Mouse (Mus musculus): ENCODE data around the gene Rfwd3.
"Not testable (repeated sequence)": the region's sequence is repeated elsewhere in the genome, so short reads cannot be mapped to it uniquely, and the experiment has no call there.

Gene Rfwd3

GRCm38 (mm10) chr8:111299821-111300568 is at the start of gene Rfwd3:
Rfwd3 (minus strand) TSS chr8:111300222.
- DNase-seq (ENCODE audit: low spot score in 2 of 2), result peak; percentile 97

GRCm38 (mm10) chr8:111343225-111343624 is 43.2 kb upstream of the Rfwd3 start:
- DNase-seq (ENCODE audit: low spot score in 2 of 2), result peak; percentile 70 to 83

GRCm38 (mm10) chr8:111340186-111340585 is 40.2 kb upstream of the Rfwd3 start:
- no peak for DNase-seq (ENCODE audit: low spot score in 2 of 2)

- DNase-seq (ENCODE audit: low spot score in 2 of 2), result no peak
These were observed 38.6 kb upstream of the Rfwd3 start for GRCm38 (mm10) chr8:111338370-111339208.

DNA sequence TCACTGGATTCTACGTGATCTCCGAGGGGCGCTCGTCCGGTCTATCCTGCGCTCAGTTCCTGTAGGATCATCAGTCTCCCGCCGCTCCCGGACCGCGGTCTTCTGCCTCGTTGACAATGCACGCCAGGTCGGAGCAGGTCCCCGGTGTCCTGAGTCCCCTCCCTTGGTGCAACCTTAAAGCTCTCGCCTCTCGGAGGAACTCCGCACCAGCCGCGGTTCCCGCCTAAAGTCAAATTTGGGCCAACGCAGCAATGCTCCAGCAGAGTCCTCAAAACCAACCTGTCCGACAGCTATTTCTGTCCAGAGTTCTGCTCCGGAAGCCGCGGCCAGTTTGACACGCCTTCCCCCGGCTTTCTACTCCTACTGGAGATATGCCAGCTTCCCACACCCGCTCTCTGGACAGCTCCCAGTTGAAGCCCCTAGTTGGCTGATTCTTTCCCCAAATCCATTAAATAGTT is 37.9 kb upstream of the Rfwd3 start, which contains the start of gene Mlkl:
Mlkl (minus strand) TSS at position 288 of the 458 bp plus-strand sequence.
- DNase-seq (ENCODE audit: low spot score in 2 of 2), result peak in 1 of 2 experiments; percentile 54

DNA sequence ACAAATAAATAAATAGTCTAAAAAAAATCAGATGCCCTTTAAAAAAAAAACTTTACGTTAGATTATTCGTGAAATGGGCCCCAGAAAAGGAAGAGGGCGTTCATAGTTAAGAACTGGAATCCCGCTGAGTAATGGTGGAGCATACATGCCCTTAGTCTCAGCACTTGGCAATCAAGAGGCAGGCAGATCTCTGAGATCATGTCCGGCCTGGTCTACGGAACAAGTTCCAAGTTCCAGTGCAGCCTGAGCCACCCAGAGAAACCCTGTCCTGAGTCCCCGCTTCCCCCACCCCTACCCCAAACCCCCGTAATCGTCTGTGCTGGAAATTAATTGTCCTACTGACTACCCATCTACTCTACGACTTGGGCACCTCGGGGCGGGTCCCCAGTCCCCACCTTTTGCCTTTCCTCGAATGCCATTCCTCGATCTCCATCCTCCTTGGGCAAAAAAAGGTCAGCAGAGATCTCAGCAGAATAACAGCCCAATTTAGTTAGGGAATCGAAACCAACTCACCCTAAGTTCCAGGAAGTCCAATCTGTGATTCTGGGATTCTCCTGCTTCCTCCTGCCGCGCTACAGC is 37.4 kb upstream of the Rfwd3 start:
- no peak for DNase-seq (ENCODE audit: low spot score in 2 of 2)

DNA sequence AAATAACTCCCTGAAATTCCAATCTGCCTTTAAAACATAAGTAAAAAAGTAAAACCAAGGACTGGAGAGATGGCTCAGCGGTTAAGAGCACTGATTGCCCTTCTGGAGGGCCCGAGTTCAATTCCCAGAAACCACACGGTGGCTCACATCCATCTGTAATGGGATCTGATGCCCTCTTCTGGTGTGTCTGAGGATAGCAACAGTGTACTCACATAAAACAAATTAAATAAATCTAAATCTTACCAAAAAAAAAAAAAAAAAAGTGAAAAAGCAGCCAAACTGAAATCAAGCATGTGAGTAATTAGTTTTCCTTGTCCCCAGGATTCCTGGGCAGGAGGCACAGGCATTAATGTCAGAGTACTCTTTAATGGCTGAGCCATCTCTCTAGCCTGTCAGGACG is 36.7 kb upstream of the Rfwd3 start:
- DNase-seq (ENCODE audit: low spot score in 2 of 2), result no peak

DNA sequence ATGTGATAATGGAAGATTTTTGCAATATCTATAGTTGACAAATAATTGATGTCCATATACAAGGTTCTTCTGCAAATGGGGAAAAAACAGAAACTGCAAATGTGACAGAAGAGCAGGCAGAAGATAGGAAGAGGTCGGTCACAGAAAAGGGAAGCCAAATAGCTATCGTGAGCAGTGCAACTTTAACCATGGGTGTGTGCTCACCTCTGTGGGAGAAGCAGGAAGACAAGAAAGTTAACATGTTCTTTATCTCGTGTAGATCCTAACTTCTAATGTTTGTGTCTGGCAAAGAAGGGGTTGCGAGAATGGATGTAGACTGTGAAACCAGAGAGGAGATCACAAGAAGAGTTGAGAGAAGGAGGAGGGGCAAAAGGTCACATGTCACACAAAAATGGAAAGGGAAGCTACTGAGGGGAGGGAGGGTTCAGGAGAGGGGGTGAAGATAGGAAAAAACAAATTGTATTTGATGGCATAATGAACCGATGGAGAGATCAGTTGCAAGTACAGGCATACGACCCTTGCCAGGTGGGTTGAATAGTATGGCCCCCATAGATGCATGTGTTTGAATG is 25.3 kb upstream of the Rfwd3 start:
- DNase-seq (ENCODE audit: low spot score in 2 of 2), result no peak

- no peak for DNase-seq (ENCODE audit: low spot score in 2 of 2)
These were observed 14.7 kb upstream of the Rfwd3 start for GRCm38 (mm10) chr8:111314729-111315128.

- DNase-seq (ENCODE audit: low spot score in 2 of 2), result not testable (repeated sequence)
These were observed 13.9 kb upstream of the Rfwd3 start for GRCm38 (mm10) chr8:111313961-111314360.

- no peak for DNase-seq (ENCODE audit: low spot score in 2 of 2)
These were observed 12.7 kb upstream of the Rfwd3 start for GRCm38 (mm10) chr8:111312758-111313162.

DNA sequence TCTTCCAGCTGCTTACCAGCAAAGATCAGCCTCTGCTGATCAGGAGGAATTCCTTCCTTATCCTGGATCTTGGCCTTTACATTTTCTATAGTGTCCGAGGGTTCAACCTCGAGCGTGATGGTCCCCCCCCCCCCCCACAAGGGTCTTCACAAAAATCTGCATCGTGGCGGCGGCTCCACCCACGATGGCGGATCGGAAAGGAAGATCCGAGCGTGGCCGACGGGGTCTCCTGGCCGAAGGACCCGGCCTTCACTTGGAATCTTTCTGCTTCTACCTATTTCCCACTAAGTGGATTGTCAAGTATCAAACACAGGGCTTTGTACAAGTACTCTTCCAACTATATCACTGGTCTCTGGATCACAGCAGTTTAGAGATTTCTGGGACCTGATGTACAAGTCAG is 10.0 kb upstream of the Rfwd3 start:
- not testable (repeated sequence) for DNase-seq (ENCODE audit: low spot score in 2 of 2)

GRCm38 (mm10) chr8:111305031-111305730 is 5.2 kb upstream of the Rfwd3 start:
- DNase-seq (ENCODE audit: low spot score in 2 of 2), result peak in 1 of 2 experiments; percentile 35

DNA sequence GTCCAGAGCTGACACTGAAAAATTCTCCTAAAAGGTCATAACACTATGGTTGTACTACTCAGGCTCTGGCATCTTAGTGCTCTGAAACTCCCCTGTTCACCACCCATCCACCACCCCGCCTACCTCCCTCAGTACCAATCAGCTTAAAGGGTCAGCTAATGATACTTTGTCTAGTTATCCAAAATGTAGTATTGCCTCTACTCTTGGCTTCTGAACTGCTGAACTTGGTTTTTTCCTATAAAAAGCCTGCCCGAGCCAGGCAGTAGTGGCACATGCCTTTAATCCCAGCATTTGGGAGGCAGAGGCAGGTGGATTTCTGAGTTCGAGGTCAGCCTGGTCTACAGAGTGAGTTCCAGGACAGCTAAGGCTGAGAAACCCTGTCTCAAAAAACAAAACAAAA is 4.3 kb upstream of the Rfwd3 start:
- no peak for DNase-seq (ENCODE audit: low spot score in 2 of 2)

- DNase-seq (ENCODE audit: low spot score in 2 of 2), result not testable (repeated sequence)
These were observed 3.2 kb upstream of the Rfwd3 start for GRCm38 (mm10) chr8:111303076-111303803.

- no peak for DNase-seq (ENCODE audit: low spot score in 2 of 2)
These were observed 850 bp upstream of the Rfwd3 start for GRCm38 (mm10) chr8:111300597-111301546.

GRCm38 (mm10) chr8:111299363-111299820 is 630 bp downstream of the Rfwd3 start:
- peak; percentile 41 to 62 for DNase-seq (ENCODE audit: low spot score in 2 of 2)

GRCm38 (mm10) chr8:111298011-111298410 is 2.0 kb downstream of the Rfwd3 start:
- DNase-seq (ENCODE audit: low spot score in 2 of 2), result no peak

DNA sequence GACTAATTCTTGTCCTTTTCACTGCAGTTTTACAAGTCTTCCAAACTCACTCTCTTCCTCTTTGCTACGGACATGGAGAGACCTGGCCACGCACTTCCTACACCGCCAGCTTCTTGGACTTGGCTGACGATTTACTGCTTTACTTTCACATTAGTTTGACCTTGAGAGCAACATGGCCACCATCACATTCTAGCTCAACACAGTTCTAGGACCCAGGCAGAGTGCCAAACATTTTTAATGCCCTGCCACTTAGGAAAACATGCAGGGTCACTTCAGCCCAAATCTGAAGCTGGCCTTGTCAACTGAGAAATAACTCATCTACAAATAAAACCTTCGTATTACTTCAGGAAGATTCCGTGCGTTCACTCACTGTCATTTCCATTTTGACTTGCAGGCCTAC is 8.3 kb downstream of the Rfwd3 start:
- no peak for DNase-seq (ENCODE audit: low spot score in 2 of 2)

All from urinary bladder, postnatal 4 days (tissue).